In genomic region chr2:76762154-76762553, GRCm38 (mm10) we compare ENCODE assay signal across 20 mouse cellular contexts.
DNase-seq lines count a peak whose midpoint lies in the region; ATAC-seq and TF ChIP-seq lines count a peak whose summit lies in the region.
"Had no signal": no experiment of that assay in that cellular context is flagged by ENCODE, and none has a peak within 500 bp of the region (broad histone marks: within the 10 kb centered on the region; RNA-seq: fewer than 3 reads in every experiment).

No protein-coding gene starts in this region.

- peaks cover 99% of the 10 kb centered on the region for H3K36me3 ChIP-seq in heart, embryonic 10.5 days
- H3K36me3 ChIP-seq in heart, embryonic 11.5 days (ENCODE audit: control insufficient read depth, insufficient read depth, low read length), result peaks cover 33% of the 10 kb centered on the region
- no peaks in the 10 kb centered on the region for H3K36me3 ChIP-seq in limb, embryonic 10.5 days
- H3K36me3 ChIP-seq in stomach, postnatal 0 days (ENCODE audit: control insufficient read depth, insufficient read depth, low read length), result no peaks in the 10 kb centered on the region
- H3K36me3 ChIP-seq: embryonic facial prominence, embryonic 10.5 days; embryonic facial prominence, embryonic 12.5 days; forebrain, embryonic 15.5 days had no signal

- no peak for TF ChIP-seq CTCF in stomach, postnatal 0 days (IDR thresholded peaks at IDR 0.05; ENCODE audit: low read depth)

- H3K4me3 ChIP-seq in heart, embryonic 10.5 days, result no peak overlapping the region
- H3K4me3 ChIP-seq in heart, embryonic 11.5 days (ENCODE audit: low read depth, low read length), result no peak overlapping the region
- no peak overlapping the region for H3K4me3 ChIP-seq in limb, embryonic 10.5 days
- H3K4me3 ChIP-seq in stomach, postnatal 0 days (ENCODE audit: low read depth, low read length), result no peak overlapping the region
- H3K4me3 ChIP-seq: embryonic facial prominence, embryonic 10.5 days; embryonic facial prominence, embryonic 12.5 days; forebrain, embryonic 13.5 days; forebrain, embryonic 15.5 days had no signal

- 88% methylated on average over 6 of the region's 6 CpGs for WGBS in heart, embryonic 10.5 days
- 80% methylated on average over 6 of the region's 6 CpGs for WGBS in heart, embryonic 11.5 days (ENCODE audit: insufficient replicate concordance)
- 95% methylated on average over 6 of the region's 6 CpGs for WGBS in limb, embryonic 10.5 days
- 90% methylated on average over 6 of the region's 6 CpGs for WGBS in stomach, postnatal 0 days

- peak; percentile 51 for DNase-seq in heart, embryonic 10.5 days (ENCODE audit: low spot score)
- DNase-seq in limb, embryonic 10.5 days (ENCODE audit: low spot score), result peak; percentile 15
- DNase-seq in stomach, postnatal 0 days (ENCODE audit: low spot score), result peak; percentile 4
- DNase-seq in embryo, embryonic 9.5 days (ENCODE audit: extremely low spot score), result no peak
- DNase-seq: adrenal gland, adult 2 months; adrenal gland, postnatal 10 days; adrenal gland, postnatal 25 days; cerebellum, adult 11 months; cerebellum, adult 18-20 months; cerebellum, adult 8-10 months; cerebellum, adult 9-11 months; cerebellum, postnatal 14 days; cerebellum, postnatal 36 days; embryo, embryonic 11 days; forebrain, postnatal 0 days had no signal

- H3K27ac ChIP-seq in heart, embryonic 10.5 days, result no peak overlapping the region
- H3K27ac ChIP-seq in heart, embryonic 11.5 days (ENCODE audit: low read depth, low read length), result no peak overlapping the region
- H3K27ac ChIP-seq in limb, embryonic 10.5 days, result no peak overlapping the region
- no peak overlapping the region for H3K27ac ChIP-seq in stomach, postnatal 0 days (replicated peaks)
- H3K27ac ChIP-seq: embryonic facial prominence, embryonic 10.5 days; embryonic facial prominence, embryonic 12.5 days; forebrain, embryonic 13.5 days; forebrain, embryonic 15.5 days had no signal

- no peak for ATAC-seq in heart, embryonic 11.5 days (replicated peaks; ENCODE audit: insufficient number of reproducible peaks, low FRiP score, low TSS enrichment)
- ATAC-seq in stomach, postnatal 0 days (ENCODE audit: low FRiP score, low TSS enrichment), result no peak
- ATAC-seq: forebrain, embryonic 13.5 days; forebrain, embryonic 15.5 days; forebrain, postnatal 0 days had no signal

- H3K27me3 ChIP-seq in heart, embryonic 10.5 days (ENCODE audit: insufficient read depth, poor library complexity, severe bottlenecking), result no peaks in the 10 kb centered on the region
- H3K27me3 ChIP-seq in heart, embryonic 11.5 days (ENCODE audit: control insufficient read depth, insufficient read depth, low read length), result no peaks in the 10 kb centered on the region
- no peaks in the 10 kb centered on the region for H3K27me3 ChIP-seq in limb, embryonic 10.5 days (ENCODE audit: low read depth, poor library complexity, severe bottlenecking)
- H3K27me3 ChIP-seq in stomach, postnatal 0 days (ENCODE audit: control insufficient read depth, insufficient read depth, low read length), result no peaks in the 10 kb centered on the region
- H3K27me3 ChIP-seq: embryonic facial prominence, embryonic 12.5 days; forebrain, embryonic 13.5 days; forebrain, embryonic 15.5 days had no signal

- TF ChIP-seq EP300 in stomach, postnatal 0 days (optimal IDR thresholded peaks at IDR 0.05), result no peak

- no peak overlapping the region for H3K9ac ChIP-seq in heart, embryonic 11.5 days (ENCODE audit: low read depth, low read length)
- no peak overlapping the region for H3K9ac ChIP-seq in stomach, postnatal 0 days (ENCODE audit: low read length)
- H3K9ac ChIP-seq: embryonic facial prominence, embryonic 12.5 days; forebrain, embryonic 13.5 days; forebrain, embryonic 15.5 days; forebrain, postnatal 0 days had no signal

- no peaks in the 10 kb centered on the region for H3K4me1 ChIP-seq in heart, embryonic 10.5 days
- H3K4me1 ChIP-seq in heart, embryonic 11.5 days (ENCODE audit: control insufficient read depth, insufficient read depth, low read length), result no peaks in the 10 kb centered on the region
- H3K4me1 ChIP-seq in limb, embryonic 10.5 days, result no peaks in the 10 kb centered on the region
- no peaks in the 10 kb centered on the region for H3K4me1 ChIP-seq in stomach, postnatal 0 days (replicated peaks; ENCODE audit: control insufficient read depth, insufficient read depth)
- H3K4me1 ChIP-seq: embryonic facial prominence, embryonic 10.5 days; embryonic facial prominence, embryonic 12.5 days; forebrain, embryonic 13.5 days; forebrain, embryonic 15.5 days had no signal

- H3K4me2 ChIP-seq in heart, embryonic 11.5 days, result no peak overlapping the region
- no peak overlapping the region for H3K4me2 ChIP-seq in stomach, postnatal 0 days (replicated peaks; ENCODE audit: low read depth)
- H3K4me2 ChIP-seq: embryonic facial prominence, embryonic 12.5 days; forebrain, embryonic 13.5 days; forebrain, embryonic 15.5 days had no signal

- H3K9me3 ChIP-seq in heart, embryonic 10.5 days, result no peaks in the 10 kb centered on the region
- H3K9me3 ChIP-seq in heart, embryonic 11.5 days (replicated peaks; ENCODE audit: control insufficient read depth, low read length), result no peaks in the 10 kb centered on the region
- H3K9me3 ChIP-seq in limb, embryonic 10.5 days (replicated peaks), result peaks cover 3% of the 10 kb centered on the region; the same call in 1 of the 2 replicates
- no peaks in the 10 kb centered on the region for H3K9me3 ChIP-seq in stomach, postnatal 0 days (ENCODE audit: control insufficient read depth, low read length)
